Mouse (Mus musculus) thymus, postnatal 4 days (tissue): ENCODE measurements around the gene Ccdc191.

Experiments used
- DNase-seq: peaks from one replicate; pipeline ENCODE4 v3.0.0; 2021

The Ccdc191 gene

DNA sequence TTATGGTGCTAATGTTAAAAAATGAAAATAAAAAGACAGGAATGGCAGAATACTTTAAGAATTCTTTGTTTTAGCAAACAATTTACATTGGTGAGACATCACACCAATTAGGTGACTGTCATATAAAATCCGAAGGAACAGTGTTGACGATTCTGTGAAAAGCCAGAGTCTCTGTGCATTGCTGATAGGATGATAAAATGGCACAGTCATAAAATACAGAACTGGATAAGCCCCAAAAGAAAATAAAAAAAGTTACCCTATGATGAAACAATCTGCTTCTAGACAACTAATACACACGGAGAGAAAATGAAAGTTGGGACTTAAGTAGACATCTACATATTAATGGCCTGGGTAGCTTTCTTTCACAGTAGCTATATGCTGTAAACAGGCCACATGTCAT is 105.0 kb downstream of the Ccdc191 start:
- no peak for DNase-seq

- DNase-seq, result no peak
Measured at GRCm38 (mm10) chr16:43999111-43999510, 109.5 kb downstream of the Ccdc191 start.

DNA sequence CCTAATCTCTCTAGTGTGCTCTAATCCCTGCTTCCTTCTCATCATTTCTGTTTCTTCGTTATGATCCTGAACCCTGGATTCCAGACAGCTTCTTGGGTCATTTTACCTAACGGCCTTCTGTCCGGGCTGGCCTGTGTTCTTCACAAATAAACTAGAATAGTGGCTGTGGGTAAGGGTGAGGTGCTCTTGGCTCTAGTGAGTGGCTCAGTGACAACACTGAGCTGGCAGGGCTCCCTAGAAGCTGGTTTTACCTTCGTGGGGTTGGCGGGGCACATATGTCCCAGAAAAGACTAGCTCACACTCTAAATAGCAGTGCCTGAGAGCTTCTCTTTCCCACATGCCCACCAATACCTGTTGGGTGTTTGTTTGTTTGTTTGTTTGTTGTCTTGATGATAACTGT is 109.9 kb downstream of the Ccdc191 start:
- no peak for DNase-seq

DNA sequence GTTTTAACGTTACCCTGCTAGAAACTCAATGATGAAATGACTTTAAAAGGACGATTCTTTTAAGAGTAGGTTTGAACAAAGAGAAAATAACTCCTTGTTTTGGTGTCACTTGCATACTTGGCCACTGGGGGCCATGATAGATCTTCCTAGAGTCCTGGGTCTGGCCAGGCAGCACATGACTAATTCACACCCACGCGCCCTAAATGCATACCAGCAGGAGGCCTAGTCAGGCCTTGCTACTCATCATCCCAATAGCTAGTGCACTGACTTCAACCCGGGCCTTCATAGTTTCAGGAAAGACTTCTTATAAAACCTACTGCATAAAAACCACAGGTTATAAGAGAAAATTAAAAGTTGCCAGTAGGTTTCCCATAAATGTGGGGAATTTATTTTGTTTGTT is 112.5 kb downstream of the Ccdc191 start:
- no peak for DNase-seq

- DNase-seq, result no peak
Measured at GRCm38 (mm10) chr16:44011010-44011409, 121.4 kb downstream of the Ccdc191 start.
